Mouse (Mus musculus): ENCODE data around the gene Nfam1. TPM values are rescaled to one million over a fixed set of nuclear protein-coding genes. Genes with fewer than 3 reads are reported as not detected.

Gene Nfam1
- total and polyA plus RNA-seq, 3 experiments: 0.04 to 0.81 (median 0.20) TPM

GRCm38 (mm10) chr15:83036089-83036488 is 3.0 kb upstream of the Nfam1 start:
- H3K4me1 ChIP-seq (ENCODE audit: control insufficient read depth in 1 of 2, insufficient read depth in 2 of 2): peaks cover 21 to 73% of the 10 kb centered on the region in 2 experiments
- H3K27me3 ChIP-seq (replicated peaks): no peaks in the 10 kb centered on the region
- H3K9ac ChIP-seq (ENCODE audit: insufficient read depth, low read depth): 0 out of 2 replicates have a peak overlapping the region, but pooled peaks have one; percentile 9
- TF ChIP-seq TCF12 (IDR thresholded peaks at IDR 0.05; ENCODE audit: low read depth, low read length): no peak
- peak; percentile 97 for TF ChIP-seq MAX (IDR thresholded peaks at IDR 0.05; ENCODE audit: low read length)
- peak; percentile 55 for TF ChIP-seq USF1 (IDR thresholded peaks at IDR 0.05; ENCODE audit: low read depth, low read length)
- TF ChIP-seq USF2 (conservative IDR thresholded peaks at IDR 0.05; ENCODE audit: low read depth, low read length): peak; percentile 37; the same call in 1 of the 2 replicates
- peak; percentile 60; the same call in 1 of the 2 replicates for TF ChIP-seq ELF1 (IDR thresholded peaks at IDR 0.05; ENCODE audit: low read depth, low read length)
- peak; percentile 41; the same call in 1 of the 2 replicates for TF ChIP-seq POLR2A (IDR thresholded peaks at IDR 0.05; ENCODE audit: low read depth, low read length)
- no peak for TF ChIP-seq ZNF384 (IDR thresholded peaks at IDR 0.05; ENCODE audit: low read depth, low read length)
- peak; percentile 91 for TF ChIP-seq MYC (IDR thresholded peaks at IDR 0.05; ENCODE audit: low read depth, low read length)
- H3K4me3 ChIP-seq (replicated peaks in 1 of 3; ENCODE audit: low read depth in 2 of 3, low read length in 2 of 3, poor library complexity in 1 of 3): no peak overlapping the region
- no peaks in the 10 kb centered on the region for H3K36me3 ChIP-seq (replicated peaks in 1 of 2; ENCODE audit: control insufficient read depth in 1 of 2, insufficient read depth in 1 of 2, low read length in 1 of 2)
- H3K79me2 ChIP-seq (replicated peaks; ENCODE audit: control insufficient read depth, extremely low read depth, insufficient read depth, poor library complexity, severe bottlenecking): no peaks in the 10 kb centered on the region
- no peak overlapping the region for H3K4me2 ChIP-seq (ENCODE audit: insufficient read depth, low read depth, poor library complexity, severe bottlenecking)
- no peak overlapping the region for H3K27ac ChIP-seq (ENCODE audit: insufficient read depth, low read depth)
- in situ Hi-C loops (cut with MboI; ENCODE audit: low pct_ligation_motif_present, low pct_unique_long_range_greater_than_20kb, low sequenced_read_pairs) (no loop called here), dilution Hi-C loops (cut with MboI; ENCODE audit: extremely low pct_ligation_motif_present, extremely low pct_unique_long_range_greater_than_20kb, low sequenced_read_pairs) (no loop called here)
- no peaks in the 10 kb centered on the region for H3K9me3 ChIP-seq (replicated peaks; ENCODE audit: low read length)
- peak; percentile 71 for DNase-seq (ENCODE audit: extremely low read depth)

DNA sequence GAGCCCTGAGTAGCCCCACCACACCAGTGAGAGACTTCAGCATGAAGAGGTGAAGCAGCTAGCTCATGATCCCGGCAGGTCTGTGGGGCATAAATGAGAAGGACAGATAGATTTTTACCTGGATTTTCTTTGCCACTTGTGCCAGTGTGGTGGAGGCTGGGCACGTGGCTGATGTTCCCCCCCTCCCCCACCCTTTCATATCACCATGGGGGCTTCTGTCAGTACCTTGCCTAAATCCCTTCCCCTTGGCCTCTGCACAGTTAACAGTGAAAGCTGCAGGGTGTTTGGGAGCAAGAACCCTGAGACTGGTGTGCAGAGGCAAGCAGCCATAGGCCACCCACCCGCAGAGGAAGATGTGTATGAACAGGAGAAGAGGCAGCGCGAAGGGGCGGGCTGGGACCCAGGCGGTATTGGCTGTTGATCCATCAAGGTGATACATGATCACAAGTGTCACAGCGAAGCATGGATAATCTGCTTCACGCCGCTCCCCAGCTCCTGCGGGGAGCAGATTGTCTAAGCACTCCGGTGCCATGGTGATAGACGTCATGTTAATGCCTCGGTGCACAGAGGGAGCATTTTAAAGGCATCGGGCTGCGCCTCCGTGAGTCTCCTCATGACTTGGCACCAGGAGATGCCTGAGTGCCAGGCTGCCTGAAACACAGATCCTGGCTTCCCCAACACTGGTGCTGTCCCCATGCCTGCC is 1.3 kb upstream of the Nfam1 start:
- dilution Hi-C loops (cut with MboI; ENCODE audit: extremely low pct_ligation_motif_present, extremely low pct_unique_long_range_greater_than_20kb, low sequenced_read_pairs): no loop called here
- no peak for DNase-seq (ENCODE audit: extremely low read depth)
- Histone ChIP-seq H3K4me2 (ENCODE audit: insufficient read depth, low read depth, poor library complexity, severe bottlenecking) (no peak overlapping the region), H3K27me3 (replicated peaks) (no peaks in the 10 kb centered on the region), H3K4me1 (ENCODE audit: control insufficient read depth in 1 of 2, insufficient read depth in 2 of 2) (peaks cover 25 to 75% of the 10 kb centered on the region in 2 experiments), H3K4me3 (replicated peaks in 1 of 3; ENCODE audit: low read depth in 2 of 3, low read length in 2 of 3, poor library complexity in 1 of 3) (no peak overlapping the region), H3K9ac (ENCODE audit: insufficient read depth, low read depth) (no peak overlapping the region), H3K27ac (ENCODE audit: insufficient read depth, low read depth) (no peak overlapping the region), H3K9me3 (replicated peaks; ENCODE audit: low read length) (no peaks in the 10 kb centered on the region), H3K79me2 (replicated peaks; ENCODE audit: control insufficient read depth, extremely low read depth, insufficient read depth, poor library complexity, severe bottlenecking) (no peaks in the 10 kb centered on the region), H3K36me3 (replicated peaks in 1 of 2; ENCODE audit: control insufficient read depth in 1 of 2, insufficient read depth in 1 of 2, low read length in 1 of 2) (no peaks in the 10 kb centered on the region)
- TF ChIP-seq USF1 (IDR thresholded peaks at IDR 0.05; ENCODE audit: low read depth, low read length) (no peak), IRF4 (IDR thresholded peaks at IDR 0.05; ENCODE audit: low read depth, low read length) (no peak), MAZ (IDR thresholded peaks at IDR 0.05; ENCODE audit: low read depth, low read length) (no peak), MXI1 (IDR thresholded peaks at IDR 0.05; ENCODE audit: low read depth, low read length) (no peak), CHD1 (IDR thresholded peaks at IDR 0.05; ENCODE audit: low read depth, low read length) (no peak), POLR2A (IDR thresholded peaks at IDR 0.05; ENCODE audit: low read depth, low read length) (no peak), UBTF (IDR thresholded peaks at IDR 0.05; ENCODE audit: low read depth, low read length) (no peak), JUN (IDR thresholded peaks at IDR 0.05; ENCODE audit: insufficient read depth, low read depth, low read length) (no peak), MAX (IDR thresholded peaks at IDR 0.05; ENCODE audit: low read length) (no peak), CHD2 (IDR thresholded peaks at IDR 0.05; ENCODE audit: low read length) (no peak), CTCF (conservative IDR thresholded peaks at IDR 0.05 in 1 of 2, IDR thresholded peaks at IDR 0.05 in 1 of 2; ENCODE audit: low read depth in 2 of 2, low read length in 2 of 2) (no peak), TBP (conservative IDR thresholded peaks at IDR 0.05; ENCODE audit: low read depth, low read length) (no peak), E2F4 (IDR thresholded peaks at IDR 0.05; ENCODE audit: insufficient replicate concordance, low read depth, low read length) (no peak), ETS1 (conservative IDR thresholded peaks at IDR 0.05; ENCODE audit: low read depth, low read length) (no peak), SIN3A (IDR thresholded peaks at IDR 0.05; ENCODE audit: low read length) (no peak)
- in situ Hi-C loops (cut with MboI; ENCODE audit: low pct_ligation_motif_present, low pct_unique_long_range_greater_than_20kb, low sequenced_read_pairs): no loop called here
